Mouse (Mus musculus) layer of hippocampus, postnatal 14 days (tissue): ENCODE measurements around the gene 2210017I01Rik. TPM values are rescaled to one million over a fixed set of nuclear protein-coding genes. Genes with fewer than 3 reads are reported as not detected.
A peak's percentile ranks its signal among the peaks of the same experiment; 100 is the strongest.

Source experiments
- DNase-seq, 2 experiments: peaks; one replicate each; pipeline ENCODE4 v3.0.0; 2021 to 2022; ENCODE audit warnings: low spot score in 2 of 2, mixed read lengths in 1 of 2
- total RNA-seq, 2 experiments: library from RNA; stranded (reverse); gene quantifications; 2 replicates each; pipeline ENCODE4 v1.2.3; 2021

2210017I01Rik gene
- total RNA-seq, 2 experiments from 2014 or later: not detected

DNA sequence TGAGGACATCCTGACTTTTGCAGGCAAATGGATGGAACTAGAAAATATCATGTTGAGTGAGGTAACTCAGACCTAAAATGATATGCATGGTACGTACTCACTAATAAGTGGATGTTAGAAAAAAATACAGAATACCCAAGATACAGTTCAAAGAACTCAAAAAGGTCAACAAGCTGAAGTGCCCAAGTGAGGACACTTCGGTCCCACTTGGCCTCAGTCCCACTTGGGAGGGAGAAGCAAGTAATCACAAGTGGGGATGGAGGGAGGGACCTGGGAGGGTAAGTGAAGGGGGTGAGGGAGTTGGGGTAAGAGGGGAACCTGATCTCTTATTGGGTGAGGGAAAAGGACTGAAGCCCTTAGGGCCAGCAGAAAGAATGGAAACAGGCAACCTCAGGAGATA, 38.5 kb downstream of the 2210017I01Rik start:
- DNase-seq: no peak

DNA sequence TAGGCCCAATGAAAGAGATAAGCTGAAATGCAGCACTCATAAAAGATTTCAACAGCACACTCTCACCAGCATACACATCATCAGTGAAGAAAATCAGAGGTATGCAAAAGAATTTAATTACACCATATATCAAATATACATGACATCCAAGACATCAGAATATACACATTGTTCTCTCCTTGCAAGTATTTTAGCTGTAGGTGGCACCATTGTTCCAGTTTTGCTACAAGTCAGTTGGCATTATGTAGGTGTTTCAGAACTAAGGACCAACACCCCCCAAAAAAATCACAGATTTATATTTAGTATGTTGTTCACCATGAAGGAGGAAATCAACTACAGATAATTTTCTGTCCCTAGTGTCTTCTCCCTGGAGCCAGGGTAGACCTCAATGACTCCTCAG, 41.9 kb downstream of the 2210017I01Rik start:
- DNase-seq: peak in 1 of 2 experiments; percentile 3

Other genes starting within 250 kb of the 2210017I01Rik start
- gene Sprr2f, start 242.3 kb downstream of the 2210017I01Rik start, total RNA-seq: not detected
- gene Sprr2h, start 221.8 kb downstream of the 2210017I01Rik start, total RNA-seq: not detected
- not detected for gene Sprr2i, start 199.5 kb downstream of the 2210017I01Rik start, total RNA-seq
- gene Sprr2j-ps, start 189.4 kb downstream of the 2210017I01Rik start, total RNA-seq: not detected
- 1 to 10 TPM; 2.3 to 4.4 TPM for gene Gm9774, start 178.1 kb downstream of the 2210017I01Rik start, total RNA-seq
- not detected for gene Sprr2k, start 174.9 kb downstream of the 2210017I01Rik start, total RNA-seq
- not detected for gene Sprr1b, start 168.7 kb downstream of the 2210017I01Rik start, total RNA-seq
- not detected for gene Sprr3, start 148.8 kb downstream of the 2210017I01Rik start, total RNA-seq
- gene Sprr1a, start 121.6 kb downstream of the 2210017I01Rik start, total RNA-seq: not detected
- gene Sprr4, start 107.0 kb downstream of the 2210017I01Rik start, total RNA-seq: not detected
- not detected for gene 2310046K23Rik, start 73.0 kb downstream of the 2210017I01Rik start, total RNA-seq
- not detected for gene Ivl, start 33.8 kb downstream of the 2210017I01Rik start, total RNA-seq
- not detected for gene Smcp, start 18.5 kb downstream of the 2210017I01Rik start, total RNA-seq
- not detected for gene Lce6a, start 14.2 kb upstream of the 2210017I01Rik start, total RNA-seq
- gene Lce1a1, start 40.8 kb upstream of the 2210017I01Rik start, total RNA-seq: not detected
- gene Lce1b, start 49.4 kb upstream of the 2210017I01Rik start, total RNA-seq: not detected
- not detected for gene Lce1a2, start 62.8 kb upstream of the 2210017I01Rik start, total RNA-seq
- gene Lce1c, start 71.8 kb upstream of the 2210017I01Rik start, total RNA-seq: not detected
- gene Lce1d, start 79.7 kb upstream of the 2210017I01Rik start, total RNA-seq: not detected
- gene Lce1e, start 101.6 kb upstream of the 2210017I01Rik start, total RNA-seq: not detected
- gene Lce1f, start 112.9 kb upstream of the 2210017I01Rik start, total RNA-seq: not detected
- gene Gm38119, start 131.6 kb upstream of the 2210017I01Rik start, total RNA-seq: not detected
- not detected for gene Lce1g, start 144.8 kb upstream of the 2210017I01Rik start, total RNA-seq
- gene Lce1h, start 157.6 kb upstream of the 2210017I01Rik start, total RNA-seq: not detected
- gene Lce1i, start 171.4 kb upstream of the 2210017I01Rik start, total RNA-seq: not detected
- gene Lce1j, start 183.0 kb upstream of the 2210017I01Rik start, total RNA-seq: not detected
- not detected for gene Lce1k, start 200.4 kb upstream of the 2210017I01Rik start, total RNA-seq
- gene Kprp, start 219.8 kb upstream of the 2210017I01Rik start, total RNA-seq: not detected
- gene Lce1l, start 243.8 kb upstream of the 2210017I01Rik start, total RNA-seq: not detected